Mouse (Mus musculus) bone marrow macrophage, adult 2 months (primary cell): ENCODE results near the gene Brd3os.

ENCODE experiments used
- CTCF ChIP-seq: IDR thresholded peaks from 2 replicates; pipeline ENCODE4 v1.5.1; 2012; ENCODE audit warnings: low read depth, mild to moderate bottlenecking, low read length, moderate library complexity
- POLR2A ChIP-seq: IDR thresholded peaks from 2 replicates; pipeline ENCODE4 v1.6.1; 2012; ENCODE audit warnings: mild to moderate bottlenecking, low read depth, low read length, borderline replicate concordance

GRCm38 (mm10) chr2:27471170-27471584, 29.1 kb downstream of the Brd3os start:
- TF ChIP-seq CTCF = no peak
- no peak for TF ChIP-seq POLR2A
